Mouse (Mus musculus) left cerebral cortex, postnatal 4 days (tissue): ENCODE data around the gene Phf21a. TPM values are rescaled to one million over a fixed set of nuclear protein-coding genes. Genes with fewer than 3 reads are reported as not detected.
A peak's percentile ranks its signal among the peaks of the same experiment; 100 is the strongest.

Source experiments
- DNase-seq: peaks from one replicate; pipeline ENCODE4 v3.0.0-alpha.2; 2022
- intact Hi-C: fragments of 180-260 bp; cut with DNase I; formaldehyde crosslinking; loops from one replicate; pipeline ENCODE4 v1.15.1; 2025
- total RNA-seq, 2 experiments: library from RNA; stranded (reverse); gene quantifications; 2 replicates each; pipeline ENCODE4 v1.2.3; 2021

Gene Phf21a
- total RNA-seq, 2 experiments from 2014 or later: 95.7 to 102 TPM

DNA sequence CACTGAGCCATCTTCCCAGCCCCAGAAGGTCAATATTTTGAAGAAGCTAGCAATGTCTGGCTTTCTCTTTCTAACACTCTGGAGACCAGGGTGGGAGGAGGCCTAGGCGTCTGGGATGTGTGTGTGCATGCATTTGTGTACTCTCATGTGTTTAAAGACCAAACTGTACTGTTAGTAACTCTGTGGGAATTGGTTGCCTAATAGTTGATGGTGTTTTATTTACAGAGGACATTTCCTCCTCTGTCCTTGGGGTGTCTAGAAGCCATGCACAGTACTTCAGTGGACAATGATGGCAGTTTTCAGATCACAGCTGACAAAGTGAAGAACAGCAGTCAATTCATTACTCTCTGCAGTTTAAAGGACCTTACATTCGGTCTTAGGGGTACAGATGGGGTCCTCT lies 254.3 kb downstream of the Phf21a start:
- intact Hi-C loops: no loop called here
- no peak for DNase-seq

GRCm38 (mm10) chr2:92349589-92350425 lies 256.9 kb downstream of the Phf21a start:
- no peak for DNase-seq
- intact Hi-C loops: no loop called here

GRCm38 (mm10) chr2:92350686-92351085 lies 257.8 kb downstream of the Phf21a start:
- intact Hi-C loops: no loop called here
- DNase-seq: no peak

DNA sequence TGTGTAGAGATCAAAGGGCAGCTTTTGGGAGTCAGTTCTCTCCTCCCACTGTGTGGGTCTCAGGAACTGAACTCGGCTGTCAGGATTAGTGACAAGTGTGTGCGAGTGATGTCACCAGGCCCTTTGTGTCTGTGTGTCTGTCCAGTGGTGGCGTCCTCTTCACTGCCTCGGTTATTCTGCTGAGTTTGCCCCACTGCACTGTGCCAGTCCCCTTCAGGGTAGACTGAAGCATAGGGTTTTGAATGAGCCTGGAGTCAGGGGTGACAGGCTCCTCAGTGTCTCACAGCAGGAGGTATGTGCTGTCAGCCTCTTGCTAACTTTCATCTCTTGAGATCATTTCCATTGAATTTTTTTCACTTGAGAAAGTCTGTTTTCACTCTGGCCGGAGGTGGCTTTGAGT lies 260.5 kb downstream of the Phf21a start:
- intact Hi-C loops: no loop called here
- DNase-seq: no peak

DNA sequence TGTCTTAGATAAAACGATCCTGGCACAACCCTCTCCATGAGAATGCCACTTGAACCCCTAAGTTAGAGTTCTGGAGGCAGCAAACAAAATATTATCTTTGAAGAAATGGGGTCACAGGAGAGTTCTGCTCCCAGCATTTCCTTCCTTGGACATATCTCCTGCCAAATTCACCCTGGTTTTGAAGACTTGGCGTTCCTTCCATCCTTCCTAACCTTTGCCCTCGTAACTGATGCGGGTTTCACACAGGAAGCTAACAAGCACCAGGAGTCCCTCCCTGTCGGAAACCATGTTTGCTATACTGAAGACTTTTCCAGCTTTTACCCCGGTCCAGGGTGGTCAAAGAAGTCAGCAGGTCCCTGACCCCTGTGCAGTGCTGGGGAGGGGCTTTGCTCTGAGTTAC lies 261.3 kb downstream of the Phf21a start:
- DNase-seq: no peak
- intact Hi-C loops: no loop called here

DNA sequence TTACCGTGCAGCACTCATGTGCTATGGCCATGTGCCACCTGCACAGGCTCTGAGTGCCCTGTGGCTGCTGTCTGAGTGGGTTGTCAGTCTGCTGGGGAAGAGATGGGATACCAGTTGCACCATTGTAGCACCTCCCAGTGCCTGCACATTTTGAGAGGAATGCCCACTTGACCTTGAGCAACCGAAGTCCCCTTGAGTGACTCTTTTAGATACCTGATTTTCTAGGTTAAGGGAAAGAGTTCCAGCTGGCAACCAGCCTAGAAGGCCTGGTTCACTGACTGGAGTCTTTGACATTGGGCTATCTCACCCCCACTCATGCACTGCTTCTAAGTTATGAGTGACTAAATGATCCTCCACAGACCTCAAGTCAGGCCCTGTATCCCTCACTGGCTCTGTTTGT lies 266.4 kb downstream of the Phf21a start:
- intact Hi-C loops: no loop called here
- DNase-seq: no peak

DNA sequence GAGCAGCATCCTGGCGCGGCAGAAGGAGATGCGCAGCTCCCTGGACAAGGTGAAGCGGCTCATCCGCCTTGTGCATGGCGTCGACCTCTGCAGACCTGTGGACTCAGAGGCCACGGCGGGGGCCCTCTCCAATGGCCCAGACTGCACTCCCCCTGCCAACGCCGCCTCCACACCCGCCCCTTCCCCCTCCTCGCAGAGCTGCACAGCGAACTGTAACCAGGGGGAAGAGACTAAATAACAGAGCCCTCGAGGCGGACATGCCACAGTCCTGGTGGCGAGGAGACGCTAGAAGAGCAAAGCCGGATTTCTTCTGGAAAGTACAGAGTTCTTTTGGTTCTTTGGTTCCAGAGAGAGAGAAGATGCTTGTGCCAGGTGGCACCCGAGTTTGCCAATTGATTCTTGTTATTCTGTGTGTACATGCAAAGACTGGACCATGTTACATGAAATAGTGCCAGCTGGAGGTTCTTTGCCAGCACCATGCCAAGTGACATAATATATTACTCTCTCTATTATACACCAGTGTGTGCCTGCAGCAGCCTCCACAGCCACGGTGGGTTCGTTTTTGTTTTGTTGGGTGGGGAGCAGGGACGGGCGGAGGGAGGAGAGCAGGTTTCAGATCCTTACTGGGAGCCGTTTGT lies 267.4 kb downstream of the Phf21a start:
- peak; percentile 69 for DNase-seq
- intact Hi-C loops: no loop called here

GRCm38 (mm10) chr2:92360893-92361292 lies 268.0 kb downstream of the Phf21a start:
- intact Hi-C loops: no loop called here
- peak; percentile 45 for DNase-seq

DNA sequence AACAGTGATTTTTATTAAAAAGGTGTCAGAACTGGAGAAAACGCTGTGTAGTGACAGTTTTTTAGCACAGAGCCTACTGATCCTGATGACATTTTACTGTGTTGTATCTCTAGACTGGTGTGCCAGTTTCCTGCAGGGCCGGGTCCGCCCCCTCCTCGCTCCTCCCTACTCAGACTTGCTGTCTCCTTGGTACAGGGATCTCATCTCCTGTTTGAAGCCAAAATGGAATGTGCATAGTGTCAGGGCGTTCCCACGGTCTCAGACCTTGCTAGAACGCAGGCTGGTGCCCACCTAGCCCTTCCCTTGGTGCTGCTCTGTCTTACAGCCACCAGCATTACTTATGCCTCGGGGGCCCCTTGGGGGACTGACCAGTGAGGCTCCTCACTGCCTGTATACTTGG lies 268.9 kb downstream of the Phf21a start:
- intact Hi-C loops: no loop called here

DNA sequence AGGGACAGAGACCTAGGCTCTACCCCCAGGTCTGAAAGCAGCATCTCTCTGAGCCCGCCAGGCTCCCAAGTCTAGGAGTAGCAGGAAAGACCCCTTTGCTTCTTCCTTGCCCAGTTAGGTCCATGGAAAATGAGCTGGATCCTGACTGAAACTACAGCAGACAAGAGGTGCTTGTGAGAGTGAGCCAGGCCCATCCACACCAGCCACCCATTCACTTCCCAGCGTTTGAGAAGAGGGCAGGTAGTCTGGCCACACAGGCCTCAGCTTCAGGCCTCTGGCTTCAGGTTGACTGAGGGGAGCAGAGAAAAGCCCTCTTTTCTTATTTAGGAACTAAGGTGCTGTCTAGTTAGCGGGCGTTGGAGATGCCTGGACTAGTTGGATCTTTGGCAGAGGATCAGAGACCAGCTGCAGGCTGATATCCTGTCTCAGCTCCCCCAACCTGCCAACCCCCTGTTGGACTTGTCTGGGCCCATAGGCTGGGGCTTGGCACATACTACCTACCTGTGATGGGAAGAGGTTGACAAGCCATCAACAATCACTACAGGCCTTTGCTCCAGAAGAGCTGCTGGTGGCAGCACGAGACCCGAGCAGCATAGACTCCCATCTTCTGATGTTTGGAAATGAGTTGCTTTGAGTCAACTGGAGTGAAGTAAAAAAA lies 269.8 kb downstream of the Phf21a start:
- intact Hi-C loops: no loop called here
- DNase-seq: no peak

More for the DNA sequence above, 268.9 kb downstream of the Phf21a start:
- DNase-seq: no peak

- no peak for DNase-seq
Measured at GRCm38 (mm10) chr2:92364086-92364485, 271.2 kb downstream of the Phf21a start.

GRCm38 (mm10) chr2:92365568-92365967 lies 272.7 kb downstream of the Phf21a start:
- intact Hi-C loops: no loop called here

More at GRCm38 (mm10) chr2:92364086-92364485, 271.2 kb downstream of the Phf21a start:
- intact Hi-C loops: no loop called here

GRCm38 (mm10) chr2:92367383-92368029 lies 274.6 kb downstream of the Phf21a start:
- intact Hi-C loops: no loop called here

More at GRCm38 (mm10) chr2:92365568-92365967, 272.7 kb downstream of the Phf21a start:
- DNase-seq: no peak

GRCm38 (mm10) chr2:92370375-92370774 lies 277.5 kb downstream of the Phf21a start:
- peak; percentile 37 for DNase-seq
- intact Hi-C loops: no loop called here

More at GRCm38 (mm10) chr2:92367383-92368029, 274.6 kb downstream of the Phf21a start:
- DNase-seq: no peak

DNA sequence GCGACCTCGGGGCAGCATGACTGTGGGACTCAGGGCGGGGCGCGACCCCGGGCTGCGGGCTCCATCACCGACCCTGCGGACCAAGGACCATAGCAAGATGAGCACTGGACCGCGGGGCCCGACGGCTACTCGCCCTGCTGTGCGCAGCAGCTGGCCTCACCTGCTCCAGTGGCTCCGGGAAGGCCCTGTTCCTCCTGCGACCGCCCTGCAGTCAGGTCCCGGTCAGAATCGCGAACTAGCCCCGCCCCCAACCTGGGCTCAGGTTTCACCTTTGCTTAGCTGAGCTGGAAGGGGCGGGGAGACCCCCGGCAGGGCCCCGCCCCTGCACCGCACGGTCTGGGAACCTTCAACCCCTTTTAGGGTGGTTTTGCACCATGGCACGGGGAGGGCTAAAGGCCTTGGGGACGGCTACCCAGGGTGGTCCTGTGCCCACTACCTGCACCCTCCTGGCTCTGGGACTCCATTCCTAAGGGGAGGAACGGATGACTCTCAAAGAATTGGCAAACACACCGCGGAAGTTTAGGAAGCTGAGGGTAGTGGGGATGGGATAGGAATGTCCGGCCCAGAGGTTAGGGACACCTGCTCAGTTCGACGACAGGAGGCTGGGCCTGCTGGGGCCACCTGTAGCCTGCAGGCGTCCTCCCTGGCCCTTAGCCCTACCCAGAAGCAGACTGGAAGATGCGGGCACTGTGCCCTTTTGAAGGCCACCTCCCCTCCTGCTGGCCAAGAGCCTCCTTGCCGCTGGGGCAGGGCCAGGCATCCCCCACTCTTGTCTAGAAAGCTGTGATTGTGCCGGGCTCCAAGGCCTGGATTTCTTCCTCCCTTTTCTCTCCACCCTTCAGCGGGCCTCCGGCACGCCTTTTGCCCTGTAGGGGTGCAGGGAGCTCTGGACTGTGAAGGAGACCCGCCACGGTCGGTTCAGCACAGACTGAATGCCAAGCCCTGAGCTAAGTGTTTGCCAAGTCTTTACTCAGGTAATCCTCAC lies 278.2 kb downstream of the Phf21a start:
- intact Hi-C loops: no loop called here
- peak; percentile 66 for DNase-seq

DNA sequence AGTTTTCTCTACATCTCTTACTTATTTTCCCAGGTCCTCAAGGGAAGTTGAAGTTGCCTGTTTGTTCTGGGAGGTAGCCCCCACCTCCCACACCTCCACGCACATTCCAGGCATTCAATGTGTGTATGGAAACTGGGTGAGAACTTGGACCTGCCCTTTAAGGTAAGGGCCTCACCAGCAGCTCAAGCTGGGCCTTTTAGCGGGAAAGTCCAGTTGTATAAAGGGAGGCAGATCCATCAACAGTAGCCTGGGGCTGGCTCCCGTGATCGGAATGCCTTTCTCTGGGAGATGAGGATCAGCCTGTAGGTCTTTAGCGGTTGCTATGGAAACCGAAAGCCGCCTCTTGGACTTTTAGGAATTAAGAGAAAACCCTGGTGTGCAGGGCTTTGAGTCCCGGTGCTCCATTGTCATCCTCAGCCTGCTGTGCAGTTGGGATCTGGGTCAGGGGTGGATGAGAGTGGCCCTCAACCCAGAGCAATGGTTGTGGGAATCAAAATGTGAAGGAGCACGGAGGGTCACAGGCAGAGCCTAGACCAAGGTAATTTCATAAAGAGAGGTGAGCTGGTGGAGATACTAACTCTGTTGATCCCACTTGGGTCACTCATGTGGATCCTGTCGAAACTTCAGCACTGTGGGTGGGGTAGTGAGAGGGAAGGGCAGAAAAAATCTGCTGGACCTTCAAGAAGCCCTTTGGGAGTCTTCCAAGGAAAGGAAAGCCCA lies 279.2 kb downstream of the Phf21a start:
- DNase-seq: no peak
- intact Hi-C loops: no loop called here

DNA sequence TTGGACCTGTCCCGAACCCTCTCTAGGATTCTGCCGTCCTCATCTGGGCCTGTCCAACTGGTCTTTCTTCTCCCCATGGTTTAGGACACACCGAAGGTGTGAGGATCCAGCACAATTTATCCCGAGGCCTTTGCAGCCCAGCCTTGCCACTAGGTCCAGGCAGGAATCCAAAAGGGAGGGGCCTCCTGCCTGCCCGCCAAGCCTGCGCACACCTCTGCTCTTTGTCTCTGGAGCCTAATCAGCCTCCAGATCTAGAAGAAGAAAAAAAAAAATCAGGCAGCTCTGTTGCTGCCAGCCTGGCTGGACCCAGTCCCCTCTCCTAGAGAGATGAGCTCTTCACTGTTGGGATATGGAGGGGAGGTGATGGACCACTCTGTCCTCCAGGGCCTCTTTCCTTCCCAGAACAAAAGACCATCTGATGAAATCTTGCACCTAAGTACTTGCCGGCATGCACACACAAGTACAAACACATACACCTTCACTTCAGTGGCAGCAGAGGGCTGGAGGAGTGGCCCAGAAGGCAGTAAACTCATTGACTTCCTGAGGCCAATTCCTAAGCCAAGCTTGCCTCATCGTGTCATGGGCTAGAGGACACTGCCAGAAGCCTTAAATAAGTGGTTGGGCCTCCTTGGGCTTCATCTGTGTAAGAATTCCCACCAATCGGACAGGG lies 280.0 kb downstream of the Phf21a start:
- peak; percentile 67 for DNase-seq
- intact Hi-C loops: no loop called here

DNA sequence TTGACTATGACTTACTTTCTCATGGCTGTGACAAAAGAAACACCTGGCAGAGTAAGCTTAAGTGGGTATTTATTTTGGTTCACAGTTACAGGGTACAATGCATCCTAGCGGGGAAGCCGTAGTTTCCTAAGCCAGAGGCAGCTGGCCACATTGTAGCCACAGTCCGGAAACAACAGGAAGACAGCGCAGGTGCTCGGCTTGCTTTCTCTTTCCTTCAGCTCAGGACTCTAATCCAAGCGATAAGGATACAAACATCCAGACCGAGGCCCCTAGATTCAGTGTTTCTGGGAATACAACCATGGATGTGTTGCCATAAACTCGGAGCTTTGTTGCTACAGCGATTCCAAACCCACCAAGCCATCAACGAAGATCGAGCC lies 280.5 kb downstream of the Phf21a start:
- DNase-seq: no peak
- intact Hi-C loops: no loop called here

DNA sequence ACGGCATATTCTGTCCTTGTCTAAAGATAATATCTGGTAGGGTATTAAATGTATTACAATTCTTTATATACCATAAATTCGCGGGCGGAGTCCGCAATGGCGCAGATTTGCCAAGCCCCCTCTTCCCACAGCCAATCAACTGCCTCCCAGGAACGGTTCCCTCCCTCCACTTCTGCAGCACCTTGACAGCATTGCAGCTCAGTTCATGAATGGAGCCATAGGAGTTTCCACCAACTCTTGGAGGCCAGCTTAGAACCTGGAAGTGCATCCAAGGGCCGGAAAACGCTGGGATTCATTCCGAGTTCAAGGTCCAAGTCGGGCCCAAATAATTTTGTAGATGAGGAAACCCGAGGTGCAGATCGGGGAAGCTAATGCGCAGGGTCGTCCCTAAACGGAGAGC lies 281.6 kb downstream of the Phf21a start, which contains the start of the genes Pex16 and Large2:
TSS of gene Pex16 (plus strand) at position 163 of the 400 bp plus-strand sequence.
TSS of gene Large2 (minus strand) at position 356 of the 400 bp plus-strand sequence.
- intact Hi-C loops: no loop called here
- DNase-seq: peak; percentile 39
